Mouse (Mus musculus): ENCODE results near the gene Gm49601. TPM values are rescaled to one million over a fixed set of nuclear protein-coding genes. Genes with fewer than 3 reads are reported as not detected.

Gm49601 gene
- polyA plus RNA-seq, 1 experiment from 2014 or later: not detected

GRCm38 (mm10) chr16:18632816-18633215 is 6.6 kb upstream of the Gm49601 start:
- ATAC-seq (no peak), DNase-seq (no peak)
- Histone ChIP-seq H3K27me3 (ENCODE audit: insufficient read depth, low read length) (peaks cover 17% of the 10 kb centered on the region), H3K36me3 (replicated peaks; ENCODE audit: insufficient read depth, low read length) (no peaks in the 10 kb centered on the region), H3K4me1 (ENCODE audit: insufficient read depth) (peaks cover 5% of the 10 kb centered on the region; the same call in 1 of the 2 replicates), H3K4me2 (ENCODE audit: low read depth, low read length) (no peak overlapping the region), H3K27ac (ENCODE audit: low read depth) (no peak overlapping the region), H3K9me3 (ENCODE audit: low read length) (no peaks in the 10 kb centered on the region), H3K4me3 (ENCODE audit: low read depth, low read length) (no peak overlapping the region), H3K9ac (replicated peaks) (no peak overlapping the region)
- TF ChIP-seq CTCF (IDR thresholded peaks at IDR 0.05; ENCODE audit: low read depth): no peak
- TF ChIP-seq EP300 (IDR thresholded peaks at IDR 0.05; ENCODE audit: low read depth): no peak
- WGBS (ENCODE audit: insufficient replicate concordance): 50% methylated on average over 2 of the region's 2 CpGs

GRCm38 (mm10) chr16:18632059-18632458 is 5.8 kb upstream of the Gm49601 start:
- Histone ChIP-seq H3K27ac (ENCODE audit: low read depth) (no peak overlapping the region), H3K4me3 (ENCODE audit: low read depth, low read length) (no peak overlapping the region), H3K27me3 (ENCODE audit: insufficient read depth, low read length) (peaks cover 25% of the 10 kb centered on the region), H3K9ac (replicated peaks) (no peak overlapping the region), H3K36me3 (replicated peaks; ENCODE audit: insufficient read depth, low read length) (no peaks in the 10 kb centered on the region), H3K4me2 (ENCODE audit: low read depth, low read length) (no peak overlapping the region), H3K9me3 (ENCODE audit: low read length) (no peaks in the 10 kb centered on the region), H3K4me1 (ENCODE audit: insufficient read depth) (peaks cover 5% of the 10 kb centered on the region; the same call in 1 of the 2 replicates)
- TF ChIP-seq EP300 (IDR thresholded peaks at IDR 0.05; ENCODE audit: low read depth) (no peak), CTCF (IDR thresholded peaks at IDR 0.05; ENCODE audit: low read depth) (peak; percentile 33)
- WGBS (ENCODE audit: insufficient replicate concordance): 50% methylated on average over 3 of the region's 3 CpGs
- ATAC-seq: no peak
- DNase-seq: no peak

- H3K9ac ChIP-seq (replicated peaks): no peak overlapping the region
- no peaks in the 10 kb centered on the region for H3K9me3 ChIP-seq (ENCODE audit: low read length)
- TF ChIP-seq EP300 (IDR thresholded peaks at IDR 0.05; ENCODE audit: low read depth): no peak
- TF ChIP-seq CTCF (IDR thresholded peaks at IDR 0.05; ENCODE audit: low read depth): no peak
- H3K4me3 ChIP-seq (ENCODE audit: low read depth, low read length): no peak overlapping the region
- 56% methylated on average over 7 of the region's 7 CpGs for WGBS (ENCODE audit: insufficient replicate concordance)
- H3K4me1 ChIP-seq (ENCODE audit: insufficient read depth): peaks cover 8% of the 10 kb centered on the region
- H3K36me3 ChIP-seq (replicated peaks; ENCODE audit: insufficient read depth, low read length): no peaks in the 10 kb centered on the region
- peaks cover 30% of the 10 kb centered on the region for H3K27me3 ChIP-seq (ENCODE audit: insufficient read depth, low read length)
- DNase-seq: no peak
- H3K27ac ChIP-seq (ENCODE audit: low read depth): no peak overlapping the region
- ATAC-seq: no peak
- H3K4me2 ChIP-seq (ENCODE audit: low read depth, low read length): no peak overlapping the region
Observed at GRCm38 (mm10) chr16:18631141-18631540, 4.9 kb upstream of the Gm49601 start.

- H3K36me3 ChIP-seq (replicated peaks; ENCODE audit: insufficient read depth, low read length): no peaks in the 10 kb centered on the region
- peaks cover 39% of the 10 kb centered on the region for H3K27me3 ChIP-seq (ENCODE audit: insufficient read depth, low read length)
- no peak overlapping the region for H3K4me3 ChIP-seq (ENCODE audit: low read depth, low read length)
- H3K27ac ChIP-seq (ENCODE audit: low read depth): no peak overlapping the region
- ATAC-seq: no peak
- peak overlapping the region; percentile 84 for H3K4me2 ChIP-seq (ENCODE audit: low read depth, low read length)
- peaks cover 14% of the 10 kb centered on the region for H3K4me1 ChIP-seq (ENCODE audit: insufficient read depth)
- DNase-seq: no peak
- TF ChIP-seq CTCF (IDR thresholded peaks at IDR 0.05; ENCODE audit: low read depth): no peak
- TF ChIP-seq EP300 (IDR thresholded peaks at IDR 0.05; ENCODE audit: low read depth): no peak
- 48% methylated on average over 5 of the region's 5 CpGs for WGBS (ENCODE audit: insufficient replicate concordance)
- H3K9ac ChIP-seq (replicated peaks): no peak overlapping the region
- no peaks in the 10 kb centered on the region for H3K9me3 ChIP-seq (ENCODE audit: low read length)
Observed at GRCm38 (mm10) chr16:18630291-18630690, 4.1 kb upstream of the Gm49601 start.

GRCm38 (mm10) chr16:18629390-18630231 is 3.4 kb upstream of the Gm49601 start, which contains the start of gene Sept5:
Sept5 (minus strand) TSS chr16:18629954.
- peak within 1 kb of the TSS; percentile 62 for H3K9ac ChIP-seq (replicated peaks)
- ATAC-seq (peak; percentile 64), DNase-seq (peak; percentile 66)
- H3K27me3 ChIP-seq (ENCODE audit: insufficient read depth, low read length): peaks cover 45% of the 10 kb centered on the region
- H3K27ac ChIP-seq (ENCODE audit: low read depth): no peak within 1 kb of the TSS
- 3% methylated on average over 71 of the region's 93 CpGs for WGBS (ENCODE audit: insufficient replicate concordance)
- no peak for TF ChIP-seq EP300 (IDR thresholded peaks at IDR 0.05; ENCODE audit: low read depth)
- TF ChIP-seq CTCF (IDR thresholded peaks at IDR 0.05; ENCODE audit: low read depth): no peak
- H3K9me3 ChIP-seq (ENCODE audit: low read length): no peaks in the 10 kb centered on the region
- peak within 1 kb of the TSS; percentile 58 for H3K4me3 ChIP-seq (ENCODE audit: low read depth, low read length)
- H3K36me3 ChIP-seq (replicated peaks; ENCODE audit: insufficient read depth, low read length): no peaks in the 10 kb centered on the region
- peak within 1 kb of the TSS; percentile 84 for H3K4me2 ChIP-seq (ENCODE audit: low read depth, low read length)
- H3K4me1 ChIP-seq (ENCODE audit: insufficient read depth): peaks cover 14% of the 10 kb centered on the region

- ATAC-seq (no peak), DNase-seq (no peak)
- Histone ChIP-seq H3K36me3 (replicated peaks; ENCODE audit: insufficient read depth, low read length) (no peaks in the 10 kb centered on the region), H3K27ac (ENCODE audit: low read depth) (no peak overlapping the region), H3K4me3 (ENCODE audit: low read depth, low read length) (peak overlapping the region; percentile 58), H3K9ac (replicated peaks) (no peak overlapping the region), H3K27me3 (ENCODE audit: insufficient read depth, low read length) (peaks cover 52% of the 10 kb centered on the region), H3K4me1 (ENCODE audit: insufficient read depth) (peaks cover 14% of the 10 kb centered on the region), H3K4me2 (ENCODE audit: low read depth, low read length) (peak overlapping the region; percentile 84), H3K9me3 (ENCODE audit: low read length) (no peaks in the 10 kb centered on the region)
- TF ChIP-seq CTCF (IDR thresholded peaks at IDR 0.05; ENCODE audit: low read depth) (no peak), EP300 (IDR thresholded peaks at IDR 0.05; ENCODE audit: low read depth) (no peak)
- WGBS (ENCODE audit: insufficient replicate concordance): 30% methylated on average over 2 of the region's 2 CpGs
Observed at GRCm38 (mm10) chr16:18628948-18629340, 2.7 kb upstream of the Gm49601 start.

Measured in liver, postnatal 0 days (tissue).